Mouse (Mus musculus) liver, embryonic 14.5 days (tissue): ENCODE measurements at regions not wholly inside any gene's neighbourhood (a gene's known extent, or its start where the extent isn't known, plus 50 kb on each side); places are given as distances from the start of the nearest gene placed in this dataset.

Experiments used
- CTCF ChIP-seq: IDR thresholded peaks from 2 replicates; pipeline ENCODE4 v1.5.1; 2016; ENCODE audit warnings: antibody characterized with exemption, low read depth, control low read depth
- EP300 ChIP-seq: IDR thresholded peaks from 2 replicates; pipeline ENCODE4 v1.6.1; 2016; ENCODE audit warnings: antibody characterized with exemption, low read depth

GRCm38 (mm10) chr4:58620641-58621040 is 66.9 kb upstream of the Lpar1 start:
- no peak for TF ChIP-seq CTCF
- no peak for TF ChIP-seq EP300
